Mouse (Mus musculus): ENCODE measurements around the gene Asic4.
A peak's percentile ranks its signal among the peaks of the same experiment; 100 is the strongest.

Asic4 gene

DNA sequence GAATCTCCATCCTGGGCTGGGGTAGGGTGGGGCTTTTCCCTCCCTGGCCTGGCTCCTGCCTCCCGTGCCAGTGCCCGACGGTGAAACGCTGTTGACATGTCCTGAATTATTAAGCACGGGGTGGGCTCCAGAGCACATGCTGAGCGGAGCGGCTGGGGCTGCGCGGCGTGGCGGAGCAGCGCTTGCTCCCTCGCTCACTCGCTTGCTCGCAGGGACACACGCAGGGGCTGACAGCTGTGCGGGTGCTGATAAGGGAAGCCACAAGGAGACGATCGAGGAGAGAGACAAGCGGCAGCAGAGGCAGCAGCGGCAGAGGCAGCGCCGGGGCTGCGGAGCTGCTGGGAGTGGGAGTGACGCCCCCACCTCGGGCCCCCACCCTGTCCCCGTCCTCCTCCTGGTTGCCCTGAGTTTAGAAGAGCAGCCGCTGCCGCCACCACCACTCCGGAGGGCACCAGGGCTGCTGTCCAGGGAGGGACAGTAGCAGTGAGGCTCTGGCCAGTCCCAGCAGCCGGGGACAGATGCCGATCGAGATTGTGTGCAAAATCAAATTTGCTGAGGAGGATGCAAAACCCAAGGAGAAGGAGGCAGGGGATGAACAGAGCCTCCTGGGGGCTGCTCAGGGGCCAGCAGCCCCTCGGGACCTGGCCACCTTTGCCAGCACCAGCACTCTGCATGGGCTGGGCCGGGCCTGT is at the start of gene Asic4:
Asic4 (plus strand) TSS at position 123 of the 692 bp plus-strand sequence.
- DNase-seq (ENCODE audit: low spot score in 2 of 2), result no peak

DNA sequence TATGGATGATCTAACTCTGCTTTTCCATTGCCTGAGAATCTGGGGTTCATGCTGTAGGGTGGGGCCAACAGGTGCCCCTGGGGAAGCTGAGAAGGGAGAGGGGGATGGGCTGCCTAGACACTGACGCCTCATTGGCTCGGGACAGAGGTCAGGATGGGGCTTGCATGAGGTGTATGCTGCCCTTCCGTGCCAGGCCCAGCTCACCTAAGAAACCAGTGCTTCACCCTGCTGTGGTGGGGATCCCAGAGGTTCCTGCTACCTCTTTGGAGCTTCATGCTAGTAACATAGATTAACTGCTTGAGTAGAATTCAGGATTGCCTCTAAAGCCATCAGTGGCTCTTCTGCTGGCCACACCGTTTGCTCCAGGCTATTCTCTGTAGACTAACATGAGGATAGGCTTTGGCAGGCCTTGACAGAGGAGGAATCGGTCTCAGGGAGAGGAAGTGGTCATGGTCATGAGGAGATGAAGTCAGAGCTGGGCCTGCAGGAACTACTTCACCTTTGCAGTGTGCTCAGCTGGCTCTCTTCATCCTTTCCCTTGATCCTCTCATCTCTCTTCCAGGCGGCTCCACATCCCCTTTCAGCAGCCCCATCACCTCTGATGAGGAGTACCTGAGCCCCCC is 49.6 kb upstream of the Asic4 start:
- no peak for DNase-seq (ENCODE audit: low spot score in 2 of 2)

DNA sequence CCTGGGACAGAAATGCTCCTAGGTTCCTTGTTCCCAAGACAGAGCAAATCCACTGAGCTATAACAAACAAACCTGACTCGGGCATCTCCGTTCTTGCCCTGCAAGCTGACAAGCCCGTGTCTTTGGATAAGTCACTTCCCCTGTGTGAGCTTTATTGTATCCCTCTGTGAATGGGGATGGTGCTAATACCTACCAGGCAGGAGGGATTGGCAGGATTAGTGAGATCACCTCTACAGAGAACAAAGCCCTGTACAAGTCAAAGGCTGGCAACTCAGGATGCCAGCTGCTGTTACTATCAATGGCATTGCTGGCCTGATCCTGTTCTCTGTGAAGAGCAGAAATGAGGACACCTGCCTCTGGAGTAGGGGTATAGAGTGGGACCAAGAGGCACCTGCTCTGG is 44.7 kb upstream of the Asic4 start:
- DNase-seq (ENCODE audit: low spot score in 2 of 2), result no peak

DNA sequence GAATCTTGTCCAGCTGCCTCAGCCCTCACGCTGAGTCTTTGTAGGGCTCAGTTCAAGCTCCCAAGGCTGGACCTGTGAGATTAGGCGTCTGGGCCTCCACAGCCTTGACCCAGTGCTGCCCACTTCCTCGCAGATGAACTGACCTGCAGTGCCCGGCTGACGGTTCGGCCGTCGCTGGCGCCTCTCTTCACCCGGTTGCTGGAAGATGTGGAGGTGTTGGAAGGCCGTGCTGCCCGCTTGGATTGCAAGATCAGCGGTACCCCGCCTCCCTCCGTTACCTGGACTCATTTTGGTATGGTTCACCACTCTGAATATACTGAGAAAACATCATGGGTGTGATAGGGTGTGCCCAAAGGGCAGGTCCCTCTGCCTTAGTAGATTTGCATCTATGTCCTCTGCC is 44.1 kb upstream of the Asic4 start:
- DNase-seq (ENCODE audit: low spot score in 2 of 2), result no peak

DNA sequence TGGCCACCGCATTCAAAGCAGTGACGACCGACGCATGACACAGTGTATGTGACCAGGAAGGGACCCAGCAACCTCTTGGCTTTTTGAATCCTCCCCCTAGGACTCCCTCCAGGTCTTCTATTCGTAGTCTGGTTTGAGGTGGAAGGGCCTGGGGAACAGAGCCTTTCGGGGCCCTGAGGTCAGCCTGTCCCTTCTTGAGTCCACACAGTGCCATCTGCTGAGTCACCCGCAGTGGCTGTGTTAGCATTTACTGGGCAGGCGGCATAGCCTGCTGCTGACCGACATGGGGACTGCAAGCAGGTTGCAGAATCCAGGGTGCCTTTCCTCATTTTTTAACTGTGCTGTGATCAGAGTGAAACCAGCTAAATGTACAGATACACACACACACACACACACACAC is 43.2 kb upstream of the Asic4 start:
- DNase-seq (ENCODE audit: low spot score in 2 of 2), result no peak

DNA sequence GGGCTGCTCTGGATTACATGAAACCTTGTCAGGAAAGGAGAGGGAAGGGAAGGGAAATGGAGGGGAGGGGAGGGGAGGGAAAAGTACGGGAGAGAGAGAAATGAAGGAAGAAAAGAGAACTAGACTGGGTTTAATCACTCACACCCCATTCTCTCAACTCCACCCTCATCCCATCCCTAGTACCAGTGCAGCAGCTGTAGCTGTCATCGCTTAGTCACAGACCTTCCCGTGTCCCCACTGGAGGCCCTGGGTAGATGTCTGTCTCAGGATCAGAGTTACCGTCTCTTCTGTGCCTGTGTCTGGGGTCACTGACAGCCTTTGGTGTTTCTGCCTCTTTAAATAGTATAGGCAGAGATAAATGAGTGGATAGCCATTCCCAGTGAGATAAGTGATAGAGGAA is 42.0 kb upstream of the Asic4 start:
- no peak for DNase-seq (ENCODE audit: low spot score in 2 of 2)

DNA sequence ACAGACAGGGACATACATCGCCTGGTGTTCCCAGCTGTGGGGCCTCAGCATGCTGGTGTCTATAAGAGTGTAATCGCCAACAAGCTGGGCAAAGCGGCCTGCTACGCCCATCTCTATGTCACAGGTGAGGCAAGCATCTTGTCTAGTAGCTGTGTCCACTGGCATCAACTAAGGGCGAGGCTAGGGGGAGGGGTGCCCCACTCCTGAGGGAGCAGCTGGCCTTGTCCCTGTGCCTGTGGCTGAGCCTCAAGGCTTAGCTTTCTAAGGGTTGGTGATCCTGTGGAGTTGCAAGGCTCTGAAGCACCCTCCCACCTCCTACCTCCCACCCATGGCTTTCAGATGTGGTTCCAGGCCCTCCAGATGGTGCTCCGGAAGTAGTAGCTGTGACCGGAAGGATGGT is 40.3 kb upstream of the Asic4 start:
- DNase-seq (ENCODE audit: low spot score in 2 of 2), result no peak

DNA sequence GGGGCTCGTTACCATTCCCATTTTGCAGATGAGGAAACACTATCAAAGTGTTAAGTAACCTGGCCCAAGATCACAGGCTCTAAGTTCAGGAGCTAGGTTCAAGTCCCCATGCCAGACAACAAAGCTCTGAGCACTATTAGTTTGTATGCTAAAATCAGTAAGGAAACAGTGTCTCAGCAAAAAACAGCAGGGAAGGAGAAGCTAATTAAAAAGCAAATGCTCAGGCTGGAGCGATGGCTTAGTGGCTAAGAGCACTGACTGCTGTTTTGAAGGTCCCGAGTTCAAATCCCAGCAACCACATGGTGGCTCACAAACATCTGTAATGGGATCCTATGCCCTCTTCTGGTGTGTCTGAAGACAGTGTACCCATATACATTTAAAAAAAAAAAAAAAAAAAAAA is 38.0 kb upstream of the Asic4 start:
- no peak for DNase-seq (ENCODE audit: low spot score in 2 of 2)

DNA sequence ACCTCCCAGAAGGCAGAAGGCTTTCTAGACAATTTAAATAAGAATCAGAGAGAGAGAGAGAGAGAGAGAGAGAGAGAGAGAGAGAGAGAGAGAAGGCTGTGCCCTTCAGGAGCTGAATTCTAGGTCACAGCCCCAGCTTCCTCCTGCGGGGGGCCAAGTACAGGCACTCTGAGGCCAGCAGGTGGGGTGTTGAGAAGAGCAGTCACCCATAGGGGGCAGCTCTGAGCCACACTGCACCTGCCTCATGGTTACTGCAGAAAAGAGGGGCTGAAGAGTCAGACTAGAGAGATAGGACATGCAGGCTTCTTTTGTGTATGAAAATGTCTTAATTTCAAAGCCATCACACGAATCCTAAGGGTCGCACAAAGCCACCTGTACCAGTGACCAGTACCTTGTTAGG is 36.5 kb upstream of the Asic4 start:
- DNase-seq (ENCODE audit: low spot score in 2 of 2), result no peak

DNA sequence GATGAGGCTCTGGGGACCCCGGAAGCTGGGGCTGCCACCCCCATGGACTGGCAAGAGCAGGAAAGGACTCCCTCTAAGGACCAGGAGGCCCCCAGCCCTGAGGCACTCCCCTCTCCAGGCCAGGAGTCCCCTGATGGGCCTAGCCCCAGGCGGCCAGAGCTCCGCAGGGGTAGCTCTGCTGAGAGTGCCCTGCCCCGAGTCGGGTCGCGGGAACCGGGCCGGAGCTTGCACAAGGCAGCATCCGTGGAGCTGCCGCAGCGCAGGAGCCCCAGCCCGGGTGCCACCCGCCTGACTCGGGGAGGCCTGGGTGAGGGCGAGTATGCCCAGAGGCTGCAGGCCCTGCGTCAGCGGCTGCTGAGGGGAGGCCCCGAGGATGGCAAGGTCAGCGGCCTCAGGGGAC is 28.4 kb upstream of the Asic4 start:
- DNase-seq (ENCODE audit: low spot score in 2 of 2), result no peak

DNA sequence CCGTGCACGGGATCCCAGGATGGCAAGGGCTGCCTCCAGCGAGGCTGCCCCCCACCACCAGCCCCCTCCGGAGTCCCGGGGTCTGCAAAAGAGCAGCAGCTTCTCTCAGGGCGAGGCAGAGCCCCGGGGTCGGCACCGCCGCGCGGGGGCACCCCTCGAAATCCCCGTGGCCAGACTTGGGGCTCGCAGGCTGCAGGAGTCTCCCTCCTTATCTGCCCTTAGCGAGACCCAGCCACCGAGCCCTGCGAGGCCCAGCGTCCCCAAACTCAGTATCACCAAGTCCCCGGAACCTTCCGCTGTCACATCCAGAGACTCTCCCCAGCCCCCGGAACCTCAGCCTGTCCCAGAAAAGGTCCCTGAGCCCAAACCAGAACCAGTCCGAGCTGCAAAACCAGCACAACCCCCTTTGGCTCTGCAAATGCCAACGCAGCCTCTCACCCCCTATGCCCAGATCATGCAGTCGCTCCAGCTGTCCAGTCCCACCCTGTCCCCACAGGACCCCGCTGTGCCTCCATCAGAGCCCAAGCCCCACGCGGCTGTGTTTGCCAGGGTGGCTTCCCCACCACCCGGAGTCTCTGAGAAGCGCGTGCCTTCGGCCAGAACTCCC is 27.9 kb upstream of the Asic4 start:
- no peak for DNase-seq (ENCODE audit: low spot score in 2 of 2)

DNA sequence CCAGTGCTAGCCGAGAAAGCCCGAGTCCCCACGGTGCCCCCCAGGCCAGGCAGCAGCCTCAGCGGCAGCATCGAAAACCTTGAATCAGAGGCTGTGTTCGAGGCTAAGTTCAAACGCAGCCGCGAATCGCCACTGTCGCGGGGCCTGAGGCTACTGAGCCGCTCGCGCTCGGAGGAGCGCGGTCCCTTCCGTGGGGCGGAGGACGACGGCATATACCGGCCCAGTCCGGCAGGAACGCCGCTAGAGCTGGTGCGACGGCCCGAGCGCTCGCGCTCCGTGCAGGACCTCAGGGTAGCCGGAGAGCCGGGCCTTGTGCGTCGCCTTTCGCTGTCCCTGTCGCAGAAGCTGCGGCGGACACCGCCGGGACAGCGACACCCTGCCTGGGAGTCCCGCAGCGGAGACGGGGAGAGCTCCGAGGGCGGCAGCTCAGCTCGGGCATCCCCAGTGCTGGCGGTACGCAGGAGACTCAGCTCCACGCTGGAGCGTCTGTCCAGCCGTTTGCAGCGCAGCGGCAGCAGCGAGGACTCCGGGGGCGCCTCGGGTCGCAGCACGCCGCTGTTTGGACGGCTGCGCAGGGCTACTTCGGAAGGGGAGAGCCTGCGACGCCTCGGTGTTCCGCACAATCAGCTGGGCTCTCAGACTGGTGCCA is 27.3 kb upstream of the Asic4 start:
- no peak for DNase-seq (ENCODE audit: low spot score in 2 of 2)

DNA sequence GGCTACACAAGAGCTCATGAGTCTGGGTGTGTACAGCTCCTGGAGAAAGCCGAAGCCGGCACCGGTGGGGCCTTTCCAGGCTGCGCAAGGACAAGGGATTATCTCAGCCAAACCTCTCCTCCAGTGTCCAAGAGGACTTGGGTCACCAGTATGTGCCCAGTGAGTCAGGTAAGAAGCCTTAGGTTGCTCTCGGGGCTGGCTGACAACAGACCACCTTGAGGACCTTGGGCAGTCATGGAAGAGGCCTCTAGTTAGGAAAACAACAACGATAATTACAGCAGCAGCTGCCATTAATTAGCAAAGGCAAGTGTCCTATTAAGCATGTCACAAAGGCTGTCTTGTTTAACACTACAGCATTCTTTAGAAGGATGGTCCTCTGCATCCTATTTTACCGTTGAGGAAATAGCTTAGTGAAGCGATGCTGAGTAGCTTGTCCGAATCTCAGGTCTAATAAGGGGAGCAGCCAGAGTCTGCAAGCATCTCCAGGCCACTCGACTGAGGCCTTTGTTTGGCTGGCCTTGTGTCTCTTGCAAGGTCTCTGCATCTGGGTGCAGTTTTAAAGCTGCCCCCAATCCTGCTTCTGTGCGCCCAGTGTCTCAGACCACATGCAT is 26.4 kb upstream of the Asic4 start:
- no peak for DNase-seq (ENCODE audit: low spot score in 2 of 2)

DNA sequence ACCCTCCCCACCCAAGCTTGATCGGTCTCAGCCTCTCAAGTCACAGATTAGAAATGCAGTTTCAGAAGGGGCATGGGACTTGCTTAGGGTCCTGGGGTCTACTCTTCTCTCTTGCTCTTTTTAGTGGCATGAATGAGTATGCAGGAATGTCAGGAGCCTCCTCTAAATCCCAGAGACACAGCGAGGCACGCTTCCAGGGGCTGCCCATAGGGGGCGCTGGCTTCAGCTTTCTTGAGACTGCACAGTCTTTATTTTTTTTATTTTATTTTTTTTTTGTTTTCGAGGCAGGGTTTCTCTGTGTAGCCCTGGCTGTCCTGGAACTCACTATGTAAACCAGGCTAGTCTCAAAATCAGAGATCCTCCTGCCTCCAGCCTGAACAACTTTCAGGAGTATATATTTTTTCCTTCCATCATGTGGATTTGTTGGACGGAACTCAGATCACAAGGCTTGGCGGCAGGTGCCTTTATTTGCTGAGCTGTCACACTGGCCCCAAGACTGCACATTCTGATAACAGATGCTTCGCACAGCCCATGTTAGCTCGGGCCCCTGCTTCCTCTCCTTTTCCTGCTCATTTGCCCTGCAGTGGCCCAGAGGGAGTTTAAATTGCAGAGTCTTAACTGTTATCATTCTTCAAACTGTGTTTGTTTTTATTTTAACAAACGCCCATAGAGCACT is 24.3 kb upstream of the Asic4 start:
- DNase-seq (ENCODE audit: low spot score in 2 of 2), result no peak

DNA sequence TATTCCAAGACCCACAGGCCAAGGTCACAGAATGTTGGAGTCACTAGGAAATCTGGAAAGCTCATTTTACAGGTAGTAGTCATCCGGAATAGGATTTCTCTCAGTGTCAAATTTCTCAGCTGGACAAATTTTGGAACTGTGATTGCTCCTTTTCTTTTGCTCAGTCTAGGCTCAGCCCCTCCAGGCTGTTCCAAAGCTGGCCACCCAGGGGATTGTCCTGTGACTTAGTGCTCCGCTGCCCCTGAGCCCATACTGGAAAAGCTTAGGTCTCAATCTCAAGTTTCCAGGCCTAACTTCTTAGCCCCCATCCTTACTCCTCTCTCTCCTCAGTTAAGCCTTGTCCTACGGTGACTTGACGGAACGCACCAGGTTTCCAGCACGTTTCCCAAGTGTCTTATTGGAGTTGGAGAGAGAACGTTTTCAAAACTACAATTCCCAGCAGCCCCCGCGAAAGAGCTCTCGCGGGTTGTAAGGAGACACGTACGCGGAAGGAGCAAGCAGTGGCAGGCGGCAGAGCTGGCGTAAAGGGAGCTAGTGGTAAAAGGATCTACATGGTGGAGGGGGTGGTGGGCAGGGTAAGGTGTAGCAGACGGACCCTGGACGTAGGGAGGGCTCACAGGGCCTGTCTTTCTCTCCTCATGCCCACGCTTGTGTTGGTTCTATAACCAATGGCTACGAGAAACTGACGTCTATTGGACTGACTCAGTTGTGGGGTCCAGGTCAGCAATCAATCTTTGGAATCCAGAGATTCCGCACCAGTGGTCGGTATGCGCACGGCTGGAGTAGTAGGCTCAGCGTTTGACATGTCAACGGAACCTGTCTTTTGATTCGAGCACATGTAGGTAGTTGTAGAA is 14.5 kb upstream of the Asic4 start, which contains the start of gene Gmppa:
Gmppa (plus strand) TSS at position 456 of the 854 bp plus-strand sequence.
- DNase-seq (ENCODE audit: low spot score in 2 of 2), result peak; percentile 91 to 92

DNA sequence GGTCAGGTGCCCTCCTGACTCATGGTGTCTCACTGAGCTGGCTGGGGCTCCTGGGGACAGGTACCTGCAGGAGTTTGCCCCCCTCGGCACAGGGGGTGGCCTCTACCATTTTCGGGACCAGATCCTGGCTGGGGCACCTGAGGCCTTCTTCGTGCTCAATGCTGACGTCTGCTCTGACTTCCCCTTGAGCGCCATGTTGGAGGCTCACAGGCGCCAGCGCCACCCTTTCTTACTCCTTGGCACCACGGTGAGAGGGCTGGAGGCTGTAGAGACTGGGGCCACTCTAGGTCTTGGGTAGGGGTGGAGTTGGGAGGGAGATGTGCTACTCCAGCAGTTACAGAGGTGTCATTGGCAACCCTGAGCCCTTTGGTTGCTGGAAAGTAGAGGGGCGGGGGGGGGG is 11.5 kb upstream of the Asic4 start:
- DNase-seq (ENCODE audit: low spot score in 2 of 2), result no peak

DNA sequence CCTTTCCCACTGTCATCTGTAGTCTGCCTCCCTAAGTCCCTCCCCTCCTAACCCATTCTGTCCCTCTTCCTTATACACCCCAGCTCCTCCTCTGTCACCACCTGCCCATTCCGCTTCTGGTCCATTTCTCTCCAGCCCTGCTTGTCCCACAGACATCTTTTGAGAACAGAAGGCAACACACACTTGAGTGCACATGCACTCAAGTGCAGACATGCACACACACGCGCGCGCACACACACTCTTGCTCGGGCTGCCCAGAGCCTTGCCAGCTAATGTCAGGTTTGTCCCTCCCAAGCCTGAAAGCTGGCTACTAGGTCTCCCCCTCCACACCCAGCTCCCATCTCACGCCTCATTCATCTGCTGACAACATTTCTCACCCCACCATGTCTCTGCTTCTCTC is 9.6 kb upstream of the Asic4 start:
- no peak for DNase-seq (ENCODE audit: low spot score in 2 of 2)

DNA sequence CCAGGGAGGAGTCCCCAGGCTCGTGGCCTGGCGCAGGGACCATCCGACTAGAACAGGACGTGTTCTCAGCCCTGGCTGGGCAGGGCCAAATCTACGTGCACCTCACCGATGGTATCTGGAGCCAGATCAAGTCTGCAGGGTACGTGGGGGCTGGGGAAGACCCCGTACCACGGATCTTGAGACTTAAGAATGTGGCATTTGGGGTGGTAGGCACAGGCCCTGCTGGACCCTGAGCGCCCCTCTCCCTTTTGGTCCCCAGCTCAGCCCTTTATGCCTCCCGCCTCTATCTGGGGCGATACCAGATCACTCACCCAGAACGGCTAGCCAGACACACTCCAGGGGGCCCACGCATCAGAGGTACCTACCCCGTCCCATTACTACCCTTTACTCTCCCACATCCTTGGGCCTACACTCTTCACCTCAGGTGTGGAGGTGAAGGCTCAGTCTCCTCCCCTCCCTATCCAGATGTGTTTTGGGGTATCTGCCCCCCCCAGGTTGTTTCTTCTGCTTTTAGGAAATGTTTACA is 8.7 kb upstream of the Asic4 start:
- no peak for DNase-seq (ENCODE audit: low spot score in 2 of 2)

DNA sequence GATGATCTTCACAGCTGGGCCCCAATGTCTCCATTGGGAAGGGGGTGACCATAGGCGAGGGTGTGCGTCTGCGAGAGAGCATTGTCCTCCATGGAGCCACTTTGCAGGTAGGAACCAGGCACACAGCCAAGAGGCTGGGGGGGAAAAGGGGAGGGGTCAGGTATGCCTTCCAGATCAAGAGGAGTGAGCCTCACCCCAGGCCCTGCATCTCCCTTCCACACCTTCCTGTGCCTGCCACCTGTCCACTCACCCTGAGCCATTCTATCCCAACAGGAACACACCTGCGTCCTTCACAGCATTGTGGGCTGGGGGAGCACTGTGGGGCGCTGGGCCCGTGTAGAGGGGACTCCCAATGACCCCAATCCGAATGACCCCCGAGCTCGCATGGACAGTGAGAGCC is 8.1 kb upstream of the Asic4 start:
- no peak for DNase-seq (ENCODE audit: low spot score in 2 of 2)

DNA sequence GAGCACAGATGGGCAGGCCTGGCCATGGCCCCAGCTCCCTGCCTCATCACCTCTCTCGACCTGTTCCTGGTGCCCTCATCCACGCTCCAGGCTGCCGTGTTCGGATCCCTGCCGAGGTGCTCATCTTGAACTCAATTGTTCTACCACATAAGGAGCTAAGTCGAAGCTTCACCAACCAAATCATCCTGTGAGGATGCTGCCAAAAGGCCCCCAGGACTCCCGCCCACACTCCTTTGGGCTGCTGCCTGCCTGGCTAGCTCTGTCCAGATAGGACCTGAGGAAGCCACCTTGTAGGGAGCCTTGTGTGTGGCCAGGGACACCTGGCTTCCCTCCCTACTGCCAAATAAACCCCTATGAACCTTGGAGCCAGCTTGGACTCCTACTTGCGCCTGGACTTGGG is 7.4 kb upstream of the Asic4 start:
- no peak for DNase-seq (ENCODE audit: low spot score in 2 of 2)

All from right cerebral cortex, postnatal 10 days (tissue).